Mouse (Mus musculus) CD4-positive, CD25-positive, alpha-beta regulatory T cell, adult 2 months (primary cell): ENCODE results near the gene Gm973.
"Not testable (repeated sequence)": the region's sequence is repeated elsewhere in the genome, so short reads cannot be mapped to it uniquely, and the experiment has no call there.

Experiments used
- DNase-seq: peaks from one replicate; pipeline ENCODE4 v3.0.0-alpha.2; 2012; ENCODE audit warnings: low read depth, low spot score

Gm973 gene

DNA sequence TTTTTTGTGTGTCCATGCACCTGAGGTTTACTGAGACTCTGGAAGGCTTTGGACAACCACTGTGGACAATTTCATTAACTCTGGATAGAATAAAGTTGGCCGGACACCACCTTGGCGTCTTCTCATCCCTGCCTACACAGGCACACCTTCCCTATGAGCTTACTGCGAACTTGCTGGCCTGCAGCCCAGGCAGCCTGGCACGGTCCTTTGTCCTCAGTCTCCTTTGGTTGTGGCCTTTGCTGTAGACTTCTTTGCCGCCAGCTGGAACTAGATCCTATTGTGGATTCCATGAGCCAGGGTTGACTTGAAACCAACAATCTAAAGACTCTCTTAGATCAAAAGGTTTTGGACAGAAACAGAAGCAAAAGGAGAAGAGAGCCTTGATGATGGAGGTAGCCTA lies 109.3 kb downstream of the Gm973 start:
- no peak for DNase-seq

- no peak for DNase-seq
Observed at GRCm38 (mm10) chr1:59629194-59629593, 113.1 kb downstream of the Gm973 start.

- DNase-seq: not testable (repeated sequence)
Observed at GRCm38 (mm10) chr1:59630356-59630755, 114.3 kb downstream of the Gm973 start.

DNA sequence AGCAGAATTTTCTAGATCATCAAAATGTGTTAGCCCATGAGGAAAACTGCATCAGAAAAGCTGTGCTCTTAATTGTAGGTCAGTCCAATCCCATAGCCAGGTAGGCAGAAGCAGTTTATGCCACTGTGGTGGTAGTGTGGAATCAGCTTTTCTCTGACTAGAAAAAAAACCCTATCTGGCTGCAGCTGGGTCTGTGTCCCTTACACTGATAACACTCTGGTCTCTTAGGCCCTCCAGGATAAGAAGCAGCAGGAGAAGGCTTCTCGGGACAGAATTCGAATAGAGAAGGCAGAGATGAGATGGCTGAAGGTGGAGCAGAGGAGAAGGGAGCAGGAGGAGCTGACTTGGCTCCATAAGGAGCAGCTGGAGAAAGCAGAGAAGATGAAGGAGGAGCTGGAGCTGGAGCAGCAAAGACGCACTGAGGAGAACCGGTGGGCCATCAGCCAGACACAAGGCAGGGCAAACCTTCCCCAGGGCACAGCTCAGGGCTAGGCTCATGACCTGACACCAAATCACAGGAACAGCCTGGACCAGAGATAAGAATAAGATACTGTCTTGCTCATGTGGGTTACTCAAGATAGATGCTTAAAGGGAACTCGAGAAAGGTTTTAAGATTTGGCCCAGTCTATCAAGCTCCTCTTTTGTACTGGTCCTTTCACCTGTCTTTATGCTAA lies 116.1 kb downstream of the Gm973 start:
- DNase-seq: no peak

GRCm38 (mm10) chr1:59633056-59633455 lies 117.0 kb downstream of the Gm973 start:
- DNase-seq: no peak

DNA sequence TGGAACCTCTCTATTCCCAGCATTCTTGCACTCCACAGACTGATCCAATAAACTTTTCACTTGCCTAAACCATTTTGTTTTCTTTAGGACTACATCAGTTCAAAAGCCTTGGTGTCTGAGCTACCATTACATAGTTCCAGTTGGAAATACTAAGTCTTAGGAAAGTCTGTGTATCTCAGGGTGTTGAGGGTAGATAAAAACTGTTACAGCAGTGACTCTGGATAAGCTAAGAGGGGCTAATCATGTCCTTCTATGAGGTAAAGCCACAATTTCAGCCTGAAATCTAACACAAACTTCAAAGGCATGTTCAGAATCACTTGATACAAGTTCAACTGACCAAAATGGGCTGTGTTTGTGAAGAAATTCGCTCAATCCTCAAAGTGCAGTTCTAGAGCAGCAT lies 120.3 kb downstream of the Gm973 start:
- DNase-seq: no peak

GRCm38 (mm10) chr1:59638371-59638770 lies 122.3 kb downstream of the Gm973 start:
- DNase-seq: peak; percentile 16

DNA sequence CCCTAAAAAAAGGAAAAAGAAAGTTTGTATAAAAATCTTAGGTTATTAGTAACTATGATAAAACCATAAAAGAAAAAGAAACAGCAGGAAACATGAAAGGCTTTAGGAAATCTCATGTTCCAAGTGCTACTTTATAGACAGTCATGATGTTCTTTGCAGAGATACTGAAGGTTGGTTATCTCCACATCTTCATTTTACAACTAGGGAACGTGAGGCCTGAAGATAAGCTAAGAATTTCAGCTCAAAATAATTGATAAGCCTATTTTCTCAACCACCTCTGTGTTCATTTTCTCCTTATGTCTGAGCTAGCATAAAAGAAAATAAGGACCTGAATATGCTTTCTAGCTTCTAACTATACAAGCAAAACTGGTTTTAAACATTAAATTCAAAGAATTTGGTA lies 126.4 kb downstream of the Gm973 start:
- no peak for DNase-seq

DNA sequence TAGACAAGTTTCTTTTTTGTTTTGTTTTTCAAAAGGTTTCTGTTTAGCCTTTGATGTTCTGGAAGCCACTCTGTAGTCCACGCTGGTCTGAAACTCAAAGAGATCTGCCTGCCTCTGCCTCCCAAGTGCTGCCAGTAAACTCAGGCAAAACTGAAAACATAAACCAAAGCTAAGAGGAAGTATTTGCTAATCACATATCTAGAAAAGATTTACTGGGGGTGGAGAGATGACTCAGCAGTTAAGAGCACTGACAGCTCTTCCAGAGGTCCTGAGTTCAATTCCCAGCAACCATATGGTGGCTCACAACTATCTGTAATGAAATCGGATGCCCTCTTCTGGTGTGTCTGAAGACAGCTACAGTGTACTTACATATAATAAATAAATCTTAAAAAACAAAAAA lies 130.4 kb downstream of the Gm973 start:
- DNase-seq: not testable (repeated sequence)

DNA sequence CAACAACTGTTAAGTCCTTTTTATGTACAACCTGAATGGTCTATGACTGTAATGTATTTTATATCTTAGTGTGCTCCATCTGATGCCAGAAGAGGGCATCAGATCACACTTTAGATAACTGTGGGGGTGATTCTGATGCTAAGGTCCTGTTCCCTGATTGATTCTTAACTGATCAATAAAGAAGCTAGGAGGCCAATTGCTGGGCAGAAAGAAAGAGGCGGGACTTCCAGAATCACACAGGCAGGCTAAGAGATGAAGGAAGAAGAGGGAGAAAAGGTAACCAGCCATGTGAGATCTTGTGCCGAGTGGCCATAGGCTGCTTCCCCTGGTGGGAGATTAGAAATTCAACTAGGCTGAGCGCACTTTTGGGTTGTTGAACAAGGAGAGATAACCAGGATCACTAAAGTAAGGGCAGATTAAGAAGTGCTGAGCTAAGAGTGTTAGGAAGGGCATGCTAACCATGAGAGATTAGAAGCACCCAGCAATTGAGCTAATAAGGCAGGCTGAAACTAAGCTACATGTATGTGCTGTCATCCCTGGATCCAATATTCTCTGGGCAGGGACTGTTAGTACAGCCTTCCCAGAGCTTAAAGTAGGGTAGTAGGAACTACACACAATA lies 135.2 kb downstream of the Gm973 start:
- DNase-seq: no peak

DNA sequence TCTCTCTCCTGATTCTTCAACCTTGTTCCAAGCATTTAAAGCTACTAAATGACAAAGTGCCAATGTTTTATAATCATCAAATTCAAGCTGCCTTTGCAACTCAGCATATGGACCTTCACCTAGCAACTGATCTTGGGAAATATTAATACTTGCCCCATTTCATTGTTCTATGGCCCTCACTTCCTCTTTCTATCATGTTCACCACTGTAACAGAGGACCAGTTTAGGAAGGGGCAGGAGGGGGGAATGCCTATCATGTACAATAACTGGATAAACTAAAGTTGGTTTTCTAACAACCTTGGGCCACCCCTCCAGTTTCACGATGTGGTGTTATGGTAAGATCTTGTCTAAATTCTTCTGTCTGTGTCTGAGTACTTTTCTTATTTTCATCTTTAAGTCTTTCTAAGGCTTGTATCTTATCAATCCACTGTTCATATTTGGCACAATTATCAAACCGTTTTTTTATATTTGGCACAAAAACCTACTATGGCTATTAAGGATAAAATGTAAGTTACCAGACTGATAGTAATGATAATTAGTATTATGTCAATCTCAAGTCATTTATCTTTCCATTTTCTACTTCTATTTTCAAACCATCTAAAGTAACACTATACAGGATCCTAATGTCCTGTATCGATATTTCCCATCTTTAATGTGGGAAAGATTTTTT lies 137.3 kb downstream of the Gm973 start:
- DNase-seq: no peak

- DNase-seq: no peak
Observed at GRCm38 (mm10) chr1:59656244-59657171, 140.4 kb downstream of the Gm973 start.

DNA sequence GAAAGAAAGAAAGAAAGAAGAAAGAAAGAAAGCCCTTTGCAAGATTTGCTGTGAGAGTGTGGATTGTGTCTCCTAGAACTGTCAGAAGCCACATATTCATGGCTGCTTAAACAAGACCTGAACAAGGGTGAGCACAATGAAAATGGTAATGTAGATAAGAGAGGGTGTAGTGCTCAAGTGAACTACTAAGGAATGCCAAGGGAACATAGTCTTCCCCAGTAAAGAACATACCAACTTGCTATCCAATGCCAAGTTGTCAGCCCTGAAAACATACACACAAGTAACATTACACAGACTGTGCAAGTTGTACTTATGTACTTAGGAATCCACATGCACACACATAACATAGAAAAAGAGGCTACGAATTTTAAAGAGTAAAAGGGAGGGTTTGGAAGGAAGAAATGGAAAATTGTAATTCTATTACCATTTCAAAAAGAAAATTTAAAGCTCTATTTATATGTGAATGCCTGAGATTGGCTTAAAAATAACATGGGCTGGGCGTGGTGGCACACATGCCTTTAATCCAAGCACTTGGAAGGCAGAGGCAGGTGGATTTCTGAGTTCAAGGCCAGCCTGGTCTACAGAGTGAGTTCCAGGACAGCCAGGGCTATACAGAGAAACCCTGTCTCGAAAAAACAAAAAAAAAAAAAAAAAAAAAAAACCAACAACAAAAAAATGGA lies 147.5 kb downstream of the Gm973 start:
- no peak for DNase-seq

- no peak for DNase-seq
Observed at GRCm38 (mm10) chr1:59668871-59669270, 152.8 kb downstream of the Gm973 start.

GRCm38 (mm10) chr1:59669962-59670630 lies 154.0 kb downstream of the Gm973 start:
- peak; percentile 69 for DNase-seq

DNA sequence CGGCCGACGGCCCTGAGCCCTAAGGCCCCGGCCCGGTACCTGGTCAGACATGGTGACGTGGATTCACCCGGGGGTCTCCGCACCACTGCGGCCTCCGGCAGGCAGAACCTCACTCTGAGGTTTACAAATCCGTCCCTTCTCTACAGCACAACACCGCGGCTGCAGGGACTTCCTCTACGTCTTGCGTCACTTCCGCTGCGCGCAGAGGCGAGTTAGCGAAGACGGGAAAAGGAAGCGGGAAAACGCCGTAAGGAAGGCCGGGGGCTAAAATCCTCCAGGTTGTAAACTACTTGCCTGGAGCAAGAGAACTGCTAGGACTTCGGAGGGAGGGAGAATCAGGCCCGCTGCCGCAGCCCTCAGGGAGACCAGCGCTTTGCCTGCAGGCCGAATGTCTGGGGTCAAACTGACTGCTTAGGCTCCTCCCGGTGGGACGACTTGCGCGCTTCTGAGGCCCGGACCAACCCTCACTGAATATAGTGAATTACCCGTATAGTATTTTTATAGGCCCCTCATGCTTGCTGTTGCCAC lies 154.6 kb downstream of the Gm973 start, which contains the start of gene Sumo1:
Gene Sumo1 (minus strand): TSS at position 194 of the 528 bp plus-strand sequence.
- DNase-seq: peak; percentile 91

GRCm38 (mm10) chr1:59673661-59674060 lies 157.6 kb downstream of the Gm973 start:
- DNase-seq: no peak

DNA sequence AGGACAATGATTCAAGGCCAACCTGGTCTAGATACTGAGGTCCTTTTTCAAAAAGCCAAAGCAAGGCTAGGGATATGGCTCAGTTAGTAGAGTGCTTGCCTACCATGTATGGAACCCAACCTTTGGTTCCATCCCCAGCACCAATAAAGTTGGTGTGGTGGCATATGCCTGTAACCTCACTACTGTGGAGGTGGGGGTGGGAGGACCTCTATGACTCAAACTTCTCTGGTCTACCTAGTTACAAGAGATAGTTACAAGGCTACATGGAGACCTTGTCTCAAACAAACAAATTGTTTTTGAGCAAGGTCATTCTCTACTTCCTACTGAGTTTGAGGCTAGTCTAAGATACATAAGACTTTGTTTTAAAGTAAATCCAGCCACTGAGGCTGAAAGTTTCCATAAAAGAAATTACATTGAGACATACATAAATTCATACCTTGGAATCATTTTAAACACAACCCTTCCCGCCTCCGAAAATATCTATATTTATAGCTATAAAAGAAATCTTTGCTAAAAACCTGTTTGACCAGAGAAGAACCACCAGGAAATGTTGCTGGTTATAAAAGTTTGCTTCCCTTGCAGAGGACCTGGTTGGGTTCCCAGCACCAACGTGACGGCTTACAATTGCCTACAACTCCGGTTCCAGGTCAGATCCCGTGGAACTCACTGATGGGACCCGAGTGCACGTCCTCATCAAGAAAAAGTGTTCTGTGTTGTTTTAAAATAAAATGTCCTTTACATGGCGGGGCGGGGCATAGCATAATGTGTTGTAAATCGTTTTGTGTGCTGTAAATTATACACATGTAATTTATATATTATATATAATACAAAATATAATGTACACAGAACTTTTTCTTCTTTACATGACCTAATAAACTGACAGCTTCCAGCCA lies 168.1 kb downstream of the Gm973 start:
- DNase-seq: peak; percentile 16
